Mouse (Mus musculus): ENCODE results near the gene Atp5j.

DNA sequence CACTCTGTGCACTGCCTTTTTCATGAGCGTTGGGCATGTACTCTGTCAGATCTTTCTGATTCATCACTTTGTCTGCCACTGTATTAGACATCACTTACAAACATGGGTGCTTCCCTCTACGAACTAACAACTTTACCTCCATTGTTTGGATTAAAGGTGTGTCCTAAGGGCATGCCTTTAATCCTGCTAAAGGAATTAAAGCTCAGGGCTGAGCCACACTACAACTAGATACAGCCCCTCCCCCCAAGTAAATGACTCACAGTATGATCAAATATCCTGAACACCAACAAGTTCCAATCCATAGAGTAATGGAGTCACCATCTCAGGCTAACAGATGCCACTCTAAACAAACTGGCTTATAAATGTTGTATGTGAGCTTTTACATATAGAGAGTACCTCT is 3.2 kb upstream of the Atp5j start:
- no peak for TF ChIP-seq ZNF384 (IDR thresholded peaks at IDR 0.05; ENCODE audit: low read depth, low read length)
- TF ChIP-seq HCFC1 (IDR thresholded peaks at IDR 0.05; ENCODE audit: borderline replicate concordance, insufficient read depth, low read length) = no peak
